ENCODE assay signal across 10 mouse cellular contexts in the genomic region with DNA sequence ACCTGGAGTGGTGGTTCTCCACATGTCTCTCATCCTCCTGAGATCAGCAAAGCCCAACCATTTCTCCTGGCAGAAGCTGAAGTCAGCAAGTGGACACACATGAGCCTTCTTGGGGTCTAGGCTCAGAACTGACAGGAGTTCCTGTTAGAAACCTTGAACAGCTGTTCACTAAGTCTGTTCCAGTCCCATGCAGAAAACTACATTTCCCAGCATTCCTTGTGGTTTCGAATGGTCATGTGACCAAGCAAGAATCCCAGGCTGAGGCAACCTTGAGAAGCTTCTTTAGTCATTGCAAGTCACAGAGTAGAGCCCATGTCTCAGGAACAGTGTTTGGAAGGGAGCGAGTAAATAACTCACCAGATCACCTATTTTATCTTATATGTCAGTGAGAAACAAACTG.
DNase-seq lines count a peak whose midpoint lies in the region; ATAC-seq lines count a peak whose summit lies in the region.
"Had no signal": no experiment of that assay in that cellular context is flagged by ENCODE, and none has a peak within 500 bp of the region (broad histone marks: within the 10 kb centered on the region; RNA-seq: fewer than 3 reads in every experiment).

No protein-coding gene starts in this region.

- H3K9me3 ChIP-seq in neural tube, embryonic 12.5 days: no peaks in the 10 kb centered on the region; the same call in 1 of the 2 replicates
- H3K9me3 ChIP-seq in forebrain, embryonic 15.5 days: no peaks in the 10 kb centered on the region
- H3K9me3 ChIP-seq in limb, embryonic 10.5 days (replicated peaks): no peaks in the 10 kb centered on the region

- H3K27me3 ChIP-seq in neural tube, embryonic 12.5 days (replicated peaks): 0 out of 2 replicates have a peak, but pooled peaks cover 6% of the 10 kb centered on the region
- H3K27me3 ChIP-seq in forebrain, embryonic 15.5 days: peaks cover 13% of the 10 kb centered on the region; the same call in 1 of the 2 replicates
- peaks cover 36% of the 10 kb centered on the region for H3K27me3 ChIP-seq in limb, embryonic 10.5 days (ENCODE audit: low read depth, poor library complexity, severe bottlenecking)

- no peaks in the 10 kb centered on the region for H3K36me3 ChIP-seq in neural tube, embryonic 12.5 days
- H3K36me3 ChIP-seq in forebrain, embryonic 15.5 days: no peaks in the 10 kb centered on the region
- no peaks in the 10 kb centered on the region for H3K36me3 ChIP-seq in limb, embryonic 10.5 days
- H3K36me3 ChIP-seq: kidney, embryonic 15.5 days had no signal

- no peak overlapping the region for H3K9ac ChIP-seq in neural tube, embryonic 12.5 days
- H3K9ac ChIP-seq in forebrain, embryonic 15.5 days (replicated peaks): no peak overlapping the region
- H3K9ac ChIP-seq: kidney, embryonic 15.5 days had no signal

- peaks cover 5% of the 10 kb centered on the region; the same call in 1 of the 2 replicates for H3K4me1 ChIP-seq in neural tube, embryonic 12.5 days
- H3K4me1 ChIP-seq in forebrain, embryonic 15.5 days: peaks cover 16% of the 10 kb centered on the region
- H3K4me1 ChIP-seq in limb, embryonic 10.5 days: peaks cover 30% of the 10 kb centered on the region

- no peak overlapping the region for H3K27ac ChIP-seq in neural tube, embryonic 12.5 days
- no peak overlapping the region for H3K27ac ChIP-seq in forebrain, embryonic 15.5 days (replicated peaks)
- H3K27ac ChIP-seq in limb, embryonic 10.5 days: no peak overlapping the region
- H3K27ac ChIP-seq: kidney, embryonic 15.5 days had no signal

- DNase-seq in adrenal gland, adult 2 months: peak; percentile 51
- DNase-seq in adrenal gland, postnatal 25 days: no peak
- no peak for DNase-seq in neural tube, embryonic 10.5 days (ENCODE audit: extremely low spot score, low spot score)
- DNase-seq in retina, embryonic 14.5 days (ENCODE audit: low spot score): peak; percentile 52
- DNase-seq in cerebellum, postnatal 25 days: no peak
- no peak for DNase-seq in limb, embryonic 10.5 days (ENCODE audit: low spot score)
- DNase-seq: cerebellum, postnatal 14 days had no signal

- 0 out of 2 replicates have a peak, but pooled peaks have one; percentile 21 for ATAC-seq in neural tube, embryonic 12.5 days (ENCODE audit: low FRiP score, low read depth)
- ATAC-seq in forebrain, embryonic 15.5 days (replicated peaks): 0 out of 2 replicates have a peak, but pooled peaks have one; percentile 38

- WGBS in neural tube, embryonic 12.5 days: 64% methylated on average over 2 of the region's 2 CpGs
- 70% methylated on average over 2 of the region's 2 CpGs for WGBS in forebrain, embryonic 15.5 days
- WGBS in limb, embryonic 10.5 days: 63% methylated on average over 2 of the region's 2 CpGs

- H3K4me2 ChIP-seq in neural tube, embryonic 12.5 days (replicated peaks): no peak overlapping the region
- no peak overlapping the region for H3K4me2 ChIP-seq in forebrain, embryonic 15.5 days (replicated peaks)
- H3K4me2 ChIP-seq: kidney, embryonic 15.5 days had no signal

- no peak overlapping the region for H3K4me3 ChIP-seq in neural tube, embryonic 12.5 days
- no peak overlapping the region for H3K4me3 ChIP-seq in forebrain, embryonic 15.5 days
- no peak overlapping the region for H3K4me3 ChIP-seq in limb, embryonic 10.5 days
- H3K4me3 ChIP-seq: kidney, embryonic 15.5 days had no signal

Comparison
In these comparisons a context has a peak if more than half of its experiments do, and no peak if none do; other contexts are left out.
1. DNase-seq: peak in adrenal gland, adult 2 months (single experiment) and retina, embryonic 14.5 days (single experiment); none in adrenal gland, postnatal 25 days (single experiment), neural tube, embryonic 10.5 days (single experiment), cerebellum, postnatal 25 days (0 of 2) and limb, embryonic 10.5 days (single experiment).